Mouse (Mus musculus) adrenal gland, adult (tissue): Measurements from ENCODE around the gene Cdk9.

Experiments used
- DNase-seq, 2 experiments: peaks; one replicate each; pipeline ENCODE4 v3.0.0; 2022 to 2023; ENCODE audit warnings: low spot score in 1 of 2; ENCODE audit not compliant: inconsistent age in 2 of 2

The Cdk9 gene

DNA sequence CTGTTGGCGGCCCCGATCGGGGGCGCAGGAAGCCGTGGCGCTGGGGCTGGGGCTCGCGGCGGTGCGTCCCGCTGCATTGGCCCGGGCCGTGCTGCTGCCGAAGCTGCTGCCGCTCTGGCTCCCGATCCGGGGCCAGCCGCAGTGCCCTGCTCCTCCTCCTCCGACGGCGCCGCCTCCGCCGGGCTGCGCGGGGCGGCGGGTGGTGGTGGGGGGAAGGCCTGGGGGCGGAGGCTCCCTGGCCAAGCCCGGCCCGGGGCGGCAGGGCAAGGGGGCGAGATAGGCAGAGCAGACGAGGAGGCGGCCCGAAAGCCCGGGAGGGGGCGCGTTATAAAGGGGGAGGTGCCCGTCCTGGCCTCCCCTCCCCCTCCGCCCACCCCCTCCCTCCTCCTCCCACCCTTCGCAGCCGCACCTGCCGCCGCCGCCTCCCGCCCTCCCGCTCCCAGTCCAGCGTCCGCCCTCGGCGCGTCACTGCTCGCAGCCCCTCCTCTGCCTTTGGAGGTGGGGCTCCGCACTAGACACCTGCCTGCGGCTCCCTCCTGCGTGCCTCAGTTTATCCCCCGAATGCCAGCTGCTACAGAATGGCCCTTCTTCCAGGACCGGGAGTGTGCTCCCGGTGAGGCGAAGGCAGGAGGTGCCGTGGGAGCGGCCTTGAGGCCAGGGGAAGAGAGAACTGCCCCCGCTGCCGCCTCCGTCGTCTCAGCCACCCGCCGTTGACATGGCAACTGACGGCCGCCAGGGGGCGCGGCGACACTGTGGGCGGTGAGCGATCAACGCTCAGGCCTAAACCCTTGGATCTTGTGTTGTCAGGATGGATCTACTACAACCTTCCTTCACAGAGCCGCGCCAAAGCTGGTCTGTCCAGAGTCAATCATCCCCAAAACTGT is at the start of gene Cdk9:
TSS of gene Cdk9 (minus strand) at position 143 of the 884 bp plus-strand sequence.
- peak; percentile 95 to 99 for DNase-seq

DNA sequence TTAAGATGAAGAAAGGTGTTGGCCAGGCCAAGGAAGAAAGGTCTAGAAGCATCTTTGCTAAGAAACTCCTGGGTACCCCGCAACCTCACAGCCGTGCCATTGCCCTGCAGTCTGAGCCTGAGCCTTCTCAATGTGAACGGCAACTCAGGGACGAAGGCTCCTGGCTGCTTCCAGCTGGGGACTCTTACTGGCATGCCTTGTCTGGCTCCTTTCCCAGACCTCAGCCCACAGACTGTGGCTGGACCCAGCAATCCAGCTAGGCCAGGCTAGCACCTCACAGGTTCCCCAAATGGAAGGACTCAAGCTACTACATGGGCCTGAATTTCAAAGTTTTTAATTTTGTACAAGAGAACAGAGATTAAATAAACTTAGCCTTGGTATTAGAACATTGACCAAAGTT is 49.0 kb upstream of the Cdk9 start:
- no peak for DNase-seq

DNA sequence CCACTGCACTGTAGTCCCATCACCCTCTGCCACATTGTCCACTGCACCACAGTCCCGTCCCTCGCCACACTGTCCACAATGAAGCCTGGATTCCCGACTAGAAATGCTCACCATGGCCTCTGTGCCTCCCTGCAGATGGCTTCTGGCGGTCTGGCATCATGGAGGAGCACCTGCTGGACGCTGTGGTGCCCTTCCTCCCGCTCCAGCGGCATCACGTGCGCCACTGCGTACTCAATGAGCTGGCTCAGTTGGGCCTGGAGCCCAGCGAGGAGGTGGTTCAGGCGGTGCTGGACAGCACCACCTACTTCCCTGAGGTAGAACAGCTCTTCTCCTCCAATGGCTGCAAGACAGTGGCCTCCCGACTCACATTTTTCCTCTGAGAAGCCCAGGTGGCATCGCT is 48.5 kb upstream of the Cdk9 start:
- DNase-seq: no peak

DNA sequence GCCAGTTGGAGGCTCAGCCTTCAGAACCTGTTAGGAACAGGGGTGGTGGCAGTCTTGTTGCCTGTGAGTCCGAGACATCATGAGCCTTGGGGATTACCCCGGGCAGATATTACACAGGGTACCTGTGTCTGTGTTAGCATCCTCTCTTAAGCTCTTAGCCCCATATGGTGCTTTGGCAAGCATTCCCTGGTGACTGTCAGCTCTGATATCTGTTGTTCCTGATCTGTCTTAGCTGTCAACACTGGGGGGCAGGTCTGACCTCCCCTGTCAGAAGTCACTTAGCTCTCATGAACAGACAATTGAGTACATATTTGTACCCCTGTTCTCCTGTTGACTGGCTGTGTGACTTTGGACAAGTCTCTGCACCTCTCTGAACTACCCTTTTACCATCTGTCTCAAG is 46.1 kb upstream of the Cdk9 start:
- DNase-seq: no peak

DNA sequence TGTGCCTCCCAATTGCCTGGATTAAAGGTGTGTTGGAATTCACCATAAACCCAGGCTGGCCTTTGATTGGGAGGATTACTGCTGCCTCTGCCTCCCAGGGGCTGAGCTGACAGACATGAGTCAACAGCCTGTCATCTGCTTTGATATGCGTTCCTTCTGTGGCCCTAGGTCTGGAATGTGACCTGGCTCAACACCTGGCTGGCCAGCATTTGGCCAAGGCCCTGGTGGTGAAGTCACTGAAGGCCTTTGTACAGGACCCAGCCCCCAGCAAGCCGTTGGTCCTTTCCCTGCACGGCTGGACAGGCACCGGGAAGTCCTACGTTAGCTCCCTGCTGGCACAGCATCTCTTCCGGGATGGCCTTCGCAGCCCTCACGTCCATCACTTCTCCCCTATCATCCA is 45.6 kb upstream of the Cdk9 start:
- peak in 1 of 2 experiments; percentile 60 for DNase-seq

DNA sequence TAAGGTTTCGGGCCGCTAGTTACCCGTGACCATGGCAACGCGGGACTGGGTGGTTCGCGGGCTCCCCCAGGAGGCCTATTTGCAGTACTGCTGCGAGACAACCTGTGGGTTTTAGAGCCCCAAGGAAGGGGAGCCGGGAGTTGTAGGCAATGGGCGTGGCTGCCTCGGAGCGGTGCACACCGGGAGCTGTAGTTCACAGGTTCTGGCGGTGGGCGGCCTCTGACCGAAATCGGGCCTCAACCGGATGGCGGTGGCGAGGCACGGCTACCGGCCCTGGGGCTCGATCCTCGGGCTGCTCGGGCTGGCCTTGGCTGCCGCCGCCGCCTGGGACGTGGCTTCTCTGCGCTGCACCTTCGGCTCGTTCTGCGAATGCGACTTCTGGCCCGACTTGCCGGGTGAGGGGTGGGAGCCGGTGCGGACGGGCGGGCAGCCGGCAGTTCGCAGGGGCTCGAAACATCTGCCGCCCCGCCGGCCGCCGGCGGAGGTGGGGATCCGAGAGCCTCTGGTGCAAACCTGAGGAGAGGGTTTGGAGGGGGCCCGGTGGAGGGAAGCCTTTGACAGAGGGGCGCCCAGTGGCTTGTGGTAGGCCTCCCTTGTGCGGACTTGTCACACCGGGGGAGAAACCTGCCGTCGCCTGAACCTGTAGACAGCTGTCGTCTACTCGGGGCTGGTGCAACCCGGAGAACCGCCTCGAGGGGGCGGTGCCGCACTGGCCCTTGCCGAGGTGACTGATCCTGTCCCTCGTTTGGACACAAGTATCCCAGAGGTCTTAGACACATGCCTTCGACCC is 44.4 kb upstream of the Cdk9 start, which contains the start of gene Tor2a:
TSS of gene Tor2a (plus strand) at position 179 of the 790 bp plus-strand sequence.
- DNase-seq: peak; percentile 98 to 99

DNA sequence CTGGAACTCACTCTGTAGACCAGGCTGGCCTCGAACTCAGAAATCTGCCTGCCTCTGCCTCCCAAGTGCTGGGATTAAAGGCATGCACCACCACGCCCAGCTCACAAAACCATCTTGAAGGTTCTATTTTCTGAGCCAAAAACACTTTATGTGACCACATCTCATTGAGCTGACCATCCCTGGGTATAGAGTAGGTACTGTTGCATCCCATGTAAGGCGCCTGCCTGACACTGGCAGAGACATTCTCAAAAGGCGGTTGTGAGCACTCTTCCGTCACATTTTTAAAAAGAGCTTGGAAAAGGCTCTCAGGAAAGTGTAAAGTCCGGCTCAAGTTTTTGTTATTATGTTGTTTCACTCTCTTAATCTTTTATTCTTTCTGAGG is 43.8 kb upstream of the Cdk9 start:
- no peak for DNase-seq

DNA sequence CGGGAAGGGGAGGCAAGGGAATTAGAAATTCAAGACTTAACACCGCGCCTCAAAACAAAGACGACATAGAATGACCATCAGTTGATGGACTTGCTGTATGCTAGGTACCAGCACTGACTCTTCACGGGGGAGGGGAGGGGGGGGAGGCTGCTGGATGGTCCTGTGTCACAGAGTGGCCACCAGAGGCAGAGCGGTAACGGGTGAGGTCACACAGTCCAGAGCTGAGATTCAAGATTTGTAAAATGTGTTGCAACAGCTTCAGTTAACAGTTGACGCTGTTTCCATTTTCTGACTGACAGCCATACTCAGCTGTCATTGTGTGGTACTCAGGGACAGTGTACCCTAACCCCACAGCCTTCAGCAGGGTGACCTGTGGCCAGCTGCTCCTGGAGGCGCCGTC is 39.3 kb upstream of the Cdk9 start:
- no peak for DNase-seq

DNA sequence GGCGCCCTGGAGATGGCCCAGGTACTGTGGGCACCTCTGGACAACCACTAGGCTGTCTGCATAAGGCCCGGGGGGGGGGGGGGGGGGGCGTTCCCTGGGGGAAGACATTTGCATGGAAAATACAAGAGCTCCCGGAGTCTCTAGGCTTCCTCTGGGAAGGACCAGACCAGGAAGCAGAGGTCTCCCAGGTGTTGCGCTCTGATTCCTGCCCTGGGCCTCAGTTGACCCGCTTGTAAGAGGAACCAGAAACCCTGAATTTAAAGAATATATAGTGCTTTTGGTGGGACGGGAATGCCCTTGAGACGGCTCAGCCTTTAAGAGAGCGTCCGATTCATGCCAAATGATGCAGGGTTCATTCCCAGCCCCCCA is 38.8 kb upstream of the Cdk9 start:
- no peak for DNase-seq

DNA sequence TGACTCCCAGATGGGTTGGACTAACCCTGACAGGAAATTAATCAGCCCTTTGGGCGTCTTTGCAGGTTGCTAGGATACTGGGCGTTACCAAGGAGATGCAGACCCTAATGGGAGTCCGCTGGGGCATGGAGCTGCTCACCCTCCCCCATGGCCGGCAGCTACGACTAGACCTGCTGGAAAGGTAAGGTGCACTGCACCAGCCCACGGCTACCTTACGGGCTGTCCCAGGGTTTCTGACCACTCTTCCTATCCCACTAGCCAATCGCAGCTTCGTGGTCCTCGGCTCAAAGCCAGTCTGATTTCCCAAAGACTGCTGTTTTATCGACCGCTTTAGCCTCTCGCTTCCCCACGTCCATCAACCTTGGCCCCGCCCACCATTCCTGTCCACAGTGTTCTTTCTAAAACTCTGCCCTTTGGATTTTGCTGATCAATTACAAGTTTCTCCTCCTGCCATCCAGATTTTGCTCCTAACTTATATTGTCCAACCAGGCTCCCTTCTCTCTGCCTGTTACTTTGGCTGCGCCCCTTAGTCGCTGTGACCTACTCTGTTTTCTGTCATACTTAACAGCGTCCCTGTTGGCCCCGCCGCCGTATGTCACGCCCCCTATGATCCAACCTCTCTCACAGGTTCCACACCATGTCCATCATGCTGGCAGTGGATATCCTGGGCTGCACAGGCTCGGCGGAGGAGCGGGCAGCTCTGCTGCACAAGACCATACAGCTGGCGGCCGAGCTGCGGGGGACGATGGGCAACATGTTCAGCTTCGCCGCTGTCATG is 38.2 kb upstream of the Cdk9 start:
- peak; percentile 87 to 94 for DNase-seq

DNA sequence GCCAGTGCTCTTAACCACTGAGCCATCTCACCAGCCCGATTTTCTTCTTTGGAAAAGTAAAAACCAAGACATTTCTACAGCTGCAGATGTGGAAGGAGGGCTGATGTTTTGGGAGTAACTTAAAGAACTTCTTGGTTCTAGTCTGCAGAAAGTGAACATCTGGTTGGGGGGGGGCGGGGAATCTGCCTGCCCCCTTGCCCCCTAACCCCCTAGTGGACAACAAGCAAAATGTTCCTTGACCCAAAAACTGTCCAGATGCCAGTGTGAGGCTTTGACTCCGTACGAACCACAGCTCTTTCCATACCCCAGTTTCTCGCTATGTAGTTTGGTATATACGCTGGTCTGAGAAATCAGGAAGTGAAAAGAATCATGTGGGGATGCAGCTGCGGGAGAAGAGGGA is 37.3 kb upstream of the Cdk9 start:
- no peak for DNase-seq

DNA sequence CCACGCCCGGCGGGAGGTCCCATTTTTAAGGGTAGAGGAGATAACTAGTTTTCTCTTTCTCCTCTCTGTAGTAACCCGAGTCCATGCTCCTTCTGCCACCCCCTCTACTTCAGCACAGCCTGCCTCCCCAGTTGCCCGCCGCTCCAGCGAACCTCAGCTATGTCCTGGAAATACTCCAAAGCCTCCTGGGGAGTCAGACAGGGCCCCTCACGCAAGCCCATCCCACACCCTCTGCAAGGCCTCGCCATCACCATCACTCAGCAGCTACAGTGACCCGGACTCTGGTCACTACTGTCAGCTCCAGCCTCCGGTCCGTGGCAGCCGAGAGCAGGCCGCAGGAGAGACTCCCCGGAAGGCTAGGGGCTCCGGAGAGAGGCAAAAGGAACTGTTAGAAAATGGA is 36.2 kb upstream of the Cdk9 start:
- DNase-seq: no peak

DNA sequence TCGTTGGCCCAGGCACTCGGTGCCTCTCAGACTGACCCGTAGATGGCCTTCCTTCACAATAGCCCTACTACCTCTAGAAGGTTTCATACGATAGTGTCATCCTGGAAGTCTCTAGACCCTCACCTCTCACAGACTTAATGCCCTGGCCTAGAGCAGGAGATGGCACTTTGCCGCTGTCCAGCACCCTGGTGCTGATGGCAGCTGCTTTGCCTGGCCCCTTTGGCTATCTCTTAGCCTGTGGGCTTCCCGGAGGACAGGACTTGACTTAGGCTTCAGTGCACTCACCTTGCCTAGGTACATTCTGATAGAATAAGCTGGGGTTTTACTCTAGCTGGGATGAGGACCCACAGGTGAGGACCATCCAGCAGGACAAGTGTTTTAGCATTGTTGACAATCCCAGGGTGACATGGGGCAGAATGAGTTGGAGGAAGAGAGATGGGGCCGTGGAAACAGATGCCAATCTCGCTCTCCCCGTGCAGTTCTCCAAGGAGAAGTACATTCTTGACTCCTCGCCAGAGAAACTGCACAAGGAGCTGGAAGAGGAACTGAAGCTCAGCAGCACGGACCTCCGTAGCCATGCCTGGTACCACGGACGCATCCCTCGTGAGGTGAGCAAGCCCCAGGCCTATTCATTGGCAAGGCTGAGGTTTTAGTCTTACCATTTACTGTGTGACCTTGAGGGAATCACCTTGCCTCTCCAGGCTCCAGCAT is 31.6 kb upstream of the Cdk9 start:
- DNase-seq: no peak

DNA sequence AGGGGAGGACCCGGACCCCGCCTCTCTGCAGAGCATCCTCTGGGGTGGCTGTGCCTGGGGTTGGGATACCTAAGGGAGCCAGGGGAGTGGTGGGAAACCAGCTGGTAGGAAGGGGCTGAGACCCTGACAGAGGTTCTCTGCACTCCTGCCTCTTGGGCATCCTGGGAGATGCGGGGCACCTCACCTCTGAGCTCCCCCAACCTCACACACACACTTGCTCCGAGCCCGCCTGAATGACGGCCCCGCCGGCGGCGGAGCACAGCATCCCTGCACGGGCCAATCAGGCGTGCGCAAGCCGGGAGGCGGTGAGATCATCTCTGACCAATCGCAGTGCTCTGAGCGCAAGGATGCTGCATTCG is 29.3 kb upstream of the Cdk9 start:
- DNase-seq: no peak

DNA sequence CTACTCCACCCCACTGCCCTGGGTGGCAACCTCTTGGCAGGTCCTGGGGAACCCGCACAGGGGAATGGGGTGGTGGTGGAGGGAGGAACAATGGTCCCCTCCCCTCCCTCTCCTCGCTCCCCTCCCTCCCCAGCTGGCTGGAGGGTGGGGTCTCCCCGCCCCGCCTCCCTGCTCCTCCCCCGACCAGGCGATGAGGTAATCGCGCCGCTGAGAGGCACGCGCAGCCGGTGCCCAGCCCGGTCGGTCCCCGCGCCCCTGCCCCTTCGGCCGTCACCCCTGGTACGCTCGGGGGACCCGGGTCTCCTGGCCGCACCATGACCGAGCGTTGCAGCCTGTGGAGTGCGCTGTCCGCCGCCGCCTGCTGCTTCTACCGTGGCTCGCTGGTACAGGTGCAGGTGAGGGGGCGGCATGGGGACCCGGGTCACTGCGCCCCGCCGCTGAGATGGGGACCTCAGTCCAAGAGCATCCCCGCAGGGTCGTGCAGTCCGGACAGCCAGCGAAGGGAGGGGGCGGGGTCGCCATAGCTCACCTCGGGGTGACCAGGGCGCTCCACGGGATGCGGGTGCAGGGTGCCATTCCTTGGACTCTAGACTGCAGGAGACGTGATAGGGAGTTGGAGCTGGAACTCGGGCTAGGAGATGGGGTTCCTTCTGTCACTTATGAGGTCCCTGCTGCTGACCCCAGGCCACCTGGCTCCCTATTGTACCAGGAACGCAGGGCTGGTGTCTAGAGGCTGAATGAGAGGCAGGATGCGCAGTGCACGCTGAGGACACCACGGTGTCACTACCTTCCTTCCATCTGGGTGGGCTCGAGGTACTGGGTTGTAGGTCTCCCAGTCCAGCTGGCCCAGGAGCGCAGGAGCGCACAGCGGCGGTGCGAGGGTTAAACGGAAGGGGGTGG is 28.6 kb upstream of the Cdk9 start:
- peak; percentile 54 to 60 for DNase-seq

DNA sequence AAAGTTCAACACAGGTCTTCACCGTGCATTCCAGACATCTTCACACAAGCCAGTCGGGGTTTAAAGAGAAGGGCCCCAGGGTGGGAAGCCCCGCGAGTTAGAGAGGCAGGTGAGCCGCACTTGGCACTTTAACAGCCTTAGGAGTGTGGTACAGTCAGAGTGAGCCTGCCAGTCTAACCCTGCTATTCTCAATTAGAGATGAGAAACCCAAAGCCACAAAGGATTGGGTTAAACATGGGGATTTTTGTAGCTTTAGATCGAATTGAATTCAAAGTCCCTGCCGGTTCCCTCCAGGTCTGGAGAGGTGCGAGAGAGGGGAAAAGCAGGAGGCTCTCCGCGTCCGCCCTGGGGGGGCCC is 28.0 kb upstream of the Cdk9 start, which contains the start of gene 6330409D20Rik:
TSS of gene 6330409D20Rik (minus strand) at position 101 of the 357 bp plus-strand sequence.
- no peak for DNase-seq

DNA sequence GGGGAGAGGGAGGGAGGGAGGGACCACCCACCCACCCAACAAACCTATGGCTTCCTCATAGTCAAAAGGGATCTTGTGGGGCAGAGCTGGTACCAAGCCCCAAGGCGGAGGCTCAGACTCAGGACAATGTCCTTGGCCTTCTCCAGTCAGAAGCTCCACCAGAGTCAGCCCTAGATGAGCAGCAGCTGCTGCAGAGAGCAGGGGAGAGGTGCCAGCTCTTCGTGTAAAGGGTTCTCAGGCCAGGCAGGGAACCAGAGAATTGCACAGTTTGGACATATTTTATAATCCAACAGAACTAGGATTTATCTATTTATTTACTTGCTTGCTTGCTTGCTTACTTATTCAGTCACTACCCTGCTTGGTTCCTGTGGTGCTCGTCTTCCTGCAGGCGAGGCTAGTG is 26.4 kb upstream of the Cdk9 start:
- peak; percentile 53 to 67 for DNase-seq

DNA sequence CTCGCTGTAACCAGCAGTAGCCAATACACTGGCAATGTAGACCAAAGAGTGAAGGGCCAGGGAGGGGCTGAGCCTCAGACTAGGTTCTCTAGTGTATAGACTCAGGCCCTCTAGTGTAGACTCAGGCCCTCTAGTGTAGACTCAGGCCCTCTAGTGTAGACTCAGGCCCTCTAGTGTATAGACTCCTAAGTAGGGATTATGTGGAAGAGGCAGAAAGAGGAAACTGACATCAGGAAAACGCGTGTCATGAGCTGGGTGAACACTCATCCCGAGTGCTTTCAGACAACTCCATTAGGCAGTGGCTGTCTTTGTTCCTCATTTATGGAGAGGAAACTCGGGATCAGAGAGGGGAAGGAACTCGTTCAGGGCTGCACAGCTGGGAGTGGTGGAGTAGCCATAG is 24.1 kb upstream of the Cdk9 start:
- no peak for DNase-seq

DNA sequence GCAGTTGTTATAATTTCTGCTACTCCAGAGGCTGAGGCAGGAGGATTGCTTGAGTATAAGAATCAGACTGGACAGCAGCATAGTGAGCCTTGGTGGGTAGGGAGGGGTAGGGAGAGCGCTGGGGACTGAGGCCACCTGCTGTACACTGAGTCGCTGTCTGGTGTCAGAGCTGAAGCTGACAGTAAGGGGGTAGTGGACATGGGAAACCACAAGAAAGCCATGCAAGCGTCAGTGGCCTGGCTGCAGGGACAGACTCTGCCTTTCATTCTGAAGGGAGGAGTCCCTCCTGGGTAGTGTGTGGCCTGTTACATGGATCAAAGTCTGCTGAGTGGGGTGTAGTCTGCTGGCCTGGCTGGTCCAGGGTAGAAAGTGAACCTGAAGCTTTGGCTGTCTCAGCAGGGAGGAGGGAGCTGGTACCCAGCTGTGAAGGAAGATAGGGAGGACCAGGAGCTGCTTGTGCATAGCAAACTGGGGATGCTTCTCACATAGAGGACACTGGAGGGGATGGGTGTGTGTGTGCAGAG is 23.5 kb upstream of the Cdk9 start:
- DNase-seq: no peak

DNA sequence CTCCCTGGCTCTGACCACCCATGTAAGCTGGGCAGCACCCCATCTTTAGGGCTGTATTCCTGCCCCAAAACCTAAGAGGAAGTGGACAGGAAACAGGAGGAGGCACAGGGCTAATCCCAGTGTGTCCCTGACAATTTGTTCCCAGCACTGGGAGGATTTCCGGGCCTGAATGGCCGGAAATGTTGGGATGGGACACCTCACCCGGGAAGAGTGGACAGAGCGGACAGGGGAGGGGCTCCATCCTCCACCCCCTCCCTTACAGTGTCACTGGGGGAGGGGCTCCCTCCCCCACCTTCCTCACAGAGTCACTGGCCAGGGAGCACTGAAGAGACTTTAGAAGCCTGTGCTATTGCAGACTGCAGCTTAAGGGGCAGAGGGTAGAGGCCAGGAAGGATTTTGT is 22.1 kb upstream of the Cdk9 start:
- DNase-seq: peak; percentile 71 to 76
